Mouse (Mus musculus) heart, embryonic 11.5 days (tissue): ENCODE measurements at regions not wholly inside any gene's neighbourhood (a gene's known extent, or its start where the extent isn't known, plus 50 kb on each side); places are given as distances from the start of the nearest gene placed in this dataset.

Experiments
- ATAC-seq: fragments of 200-750 bp; cut with Nextera tagmentation; replicated peaks from 2 replicates; pipeline ENCODE4 v1.8.0; 2017; ENCODE audit warnings: moderate library complexity; ENCODE audit not compliant: insufficient number of reproducible peaks, low FRiP score, low TSS enrichment
- H3K27ac ChIP-seq: fragments of 300-500 bp; sonication (generic); 2 replicates; pipeline ENCODE4 v1.5.1; 2014; ENCODE audit warnings: mild to moderate bottlenecking, low read depth, low read length
- H3K27me3 ChIP-seq: fragments of 300-500 bp; sonication (generic); 2 replicates; pipeline ENCODE4 v1.6.1; 2014; ENCODE audit warnings: mild to moderate bottlenecking, low read length, mixed read lengths; ENCODE audit not compliant: control insufficient read depth, insufficient read depth
- H3K36me3 ChIP-seq: fragments of 300-500 bp; sonication (generic); 2 replicates; pipeline ENCODE4 v1.6.1; 2014; ENCODE audit warnings: mild to moderate bottlenecking, low read length, moderate library complexity, mixed read lengths; ENCODE audit not compliant: control insufficient read depth, insufficient read depth
- H3K4me1 ChIP-seq: fragments of 300-500 bp; sonication (generic); 2 replicates; pipeline ENCODE4 v1.6.1; 2014; ENCODE audit warnings: low read length; ENCODE audit not compliant: control insufficient read depth, insufficient read depth
- H3K4me2 ChIP-seq: fragments of 300-500 bp; sonication (generic); 2 replicates; pipeline ENCODE4 v1.6.1; 2014; ENCODE audit warnings: mild to moderate bottlenecking, moderate library complexity
- H3K4me3 ChIP-seq: fragments of 300-500 bp; sonication (generic); 2 replicates; pipeline ENCODE4 v1.5.1; 2014; ENCODE audit warnings: low read depth, low read length
- H3K9ac ChIP-seq: fragments of 300-500 bp; sonication (generic); 2 replicates; pipeline ENCODE4 v1.6.1; 2014; ENCODE audit warnings: mild to moderate bottlenecking, low read depth, low read length, moderate library complexity
- H3K9me3 ChIP-seq: fragments of 300-500 bp; sonication (generic); replicated peaks from 2 replicates; pipeline ENCODE4 v1.6.1; 2016; ENCODE audit warnings: low read length; ENCODE audit not compliant: control insufficient read depth
- WGBS: fragments of 180-500 bp; shearing (Covaris S2); extraction: QIAGEN DNeasy Blood & Tissue Kit; methylation state at CpG from one replicate; pipeline ENCODE4 v1.1.7; 2014; ENCODE audit not compliant: insufficient replicate concordance; 5-methylcytosine and 5-hydroxymethylcytosine counted together

DNA sequence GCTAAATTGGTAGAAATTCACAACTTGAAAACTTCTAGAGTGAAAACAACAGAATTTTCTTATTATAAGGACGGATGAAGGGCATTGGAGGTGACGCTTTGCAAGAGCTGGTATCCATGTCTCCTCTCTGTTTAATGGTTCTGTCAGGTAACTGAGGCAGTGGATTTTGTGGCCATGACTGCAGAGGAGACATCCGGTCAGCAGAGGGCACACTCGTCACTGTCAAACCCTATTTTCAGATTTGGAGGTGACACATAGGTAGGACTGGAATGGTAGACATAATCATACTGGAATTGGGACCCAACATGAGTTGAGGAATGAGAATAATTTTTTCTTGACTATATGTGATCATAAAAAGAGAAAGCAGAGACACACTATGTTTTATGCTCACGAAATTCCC, 98.7 kb upstream of the Zic3 start:
- Histone ChIP-seq H3K27me3 (peaks cover 27% of the 10 kb centered on the region), H3K4me3 (no peak overlapping the region), H3K36me3 (no peaks in the 10 kb centered on the region), H3K4me2 (no peak overlapping the region), H3K9me3 (no peaks in the 10 kb centered on the region), H3K9ac (no peak overlapping the region), H3K4me1 (no peaks in the 10 kb centered on the region), H3K27ac (no peak overlapping the region)
- WGBS, result 30% methylated on average over 5 of the region's 5 CpGs
- ATAC-seq, result no peak

DNA sequence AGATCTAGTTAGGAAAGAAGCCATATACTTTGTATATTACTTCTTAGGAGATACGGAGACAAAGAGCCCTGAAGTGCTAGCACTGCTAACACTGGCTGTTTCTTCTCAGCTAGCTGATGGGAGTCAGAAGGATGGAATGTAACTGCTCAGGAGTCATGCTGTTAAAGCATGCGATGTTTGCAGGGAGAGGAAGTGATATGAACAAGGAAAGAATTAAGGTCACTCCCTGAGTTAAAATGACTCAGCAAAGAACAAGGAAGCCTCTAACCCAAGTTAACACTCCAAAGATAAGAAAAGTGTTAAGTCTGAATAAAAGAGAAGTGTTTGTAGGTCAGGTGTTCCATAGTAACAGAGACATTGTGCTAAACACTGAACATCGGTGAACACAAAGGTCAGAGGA, 86.9 kb upstream of the Zic3 start:
- no peak for ATAC-seq
- 42% methylated on average over 3 of the region's 3 CpGs for WGBS
- Histone ChIP-seq H3K27ac (no peak overlapping the region), H3K27me3 (no peaks in the 10 kb centered on the region), H3K4me2 (no peak overlapping the region), H3K36me3 (no peaks in the 10 kb centered on the region), H3K4me1 (no peaks in the 10 kb centered on the region), H3K4me3 (no peak overlapping the region), H3K9ac (no peak overlapping the region), H3K9me3 (no peaks in the 10 kb centered on the region)

DNA sequence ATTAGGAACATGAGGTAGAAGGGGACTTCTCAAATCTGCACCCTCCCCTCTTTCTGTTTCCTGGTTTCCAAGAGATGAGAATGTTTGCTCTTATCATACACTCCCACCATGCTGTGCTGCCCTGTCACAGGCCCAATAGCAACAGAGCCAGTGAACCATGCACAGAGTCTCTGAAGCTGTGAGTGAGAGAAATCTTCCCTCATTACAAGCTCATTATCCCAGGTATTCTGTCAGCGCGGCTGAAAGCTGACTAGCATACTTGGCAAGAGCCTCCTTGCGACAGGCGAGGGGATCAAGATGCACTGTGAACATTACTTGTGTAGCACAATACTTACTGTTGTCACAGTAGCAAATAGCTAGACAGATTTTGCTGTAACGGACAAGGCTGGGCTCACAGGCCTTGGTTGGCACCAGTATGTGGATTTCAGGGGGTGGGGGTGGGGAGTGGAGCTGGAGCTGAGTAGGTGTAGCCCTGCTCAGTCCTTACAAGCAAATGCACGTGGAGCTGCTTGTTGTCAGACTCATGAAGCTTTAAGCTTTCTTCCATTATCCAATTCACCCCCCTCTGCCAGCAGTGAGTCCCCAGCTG, 84.2 kb upstream of the Zic3 start:
- Histone ChIP-seq H3K36me3 (no peaks in the 10 kb centered on the region), H3K27ac (no peak overlapping the region), H3K27me3 (no peaks in the 10 kb centered on the region), H3K9me3 (no peaks in the 10 kb centered on the region), H3K4me3 (no peak overlapping the region), H3K4me1 (no peaks in the 10 kb centered on the region), H3K9ac (no peak overlapping the region), H3K4me2 (no peak overlapping the region)
- WGBS, result 47% methylated on average over 6 of the region's 6 CpGs
- ATAC-seq, result no peak

DNA sequence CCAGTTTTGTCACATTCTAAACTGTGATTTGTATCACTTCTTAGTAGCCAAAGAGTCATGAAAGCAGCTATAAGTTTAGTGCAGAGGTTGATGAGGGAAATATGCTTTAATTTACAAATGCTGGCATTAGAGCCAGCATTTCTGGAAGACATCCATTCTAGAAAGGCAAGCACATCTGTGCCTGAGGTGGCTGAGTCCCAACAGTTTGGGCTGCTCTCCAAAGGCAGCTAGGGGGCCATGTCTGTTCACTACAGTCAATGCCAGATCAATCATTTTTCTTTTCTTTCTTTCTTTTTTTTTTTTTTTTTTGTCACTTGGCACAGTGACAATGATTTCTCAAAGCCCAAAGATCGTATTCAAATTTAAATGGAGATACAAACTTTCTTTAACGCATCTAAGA, 71.6 kb upstream of the Zic3 start:
- Histone ChIP-seq H3K9me3 (no peaks in the 10 kb centered on the region), H3K4me1 (no peaks in the 10 kb centered on the region), H3K36me3 (no peaks in the 10 kb centered on the region), H3K27ac (no peak overlapping the region), H3K9ac (no peak overlapping the region), H3K27me3 (no peaks in the 10 kb centered on the region), H3K4me2 (no peak overlapping the region), H3K4me3 (no peak overlapping the region)
- no peak for ATAC-seq
- whole genome bisulfite sequencing, result 50% methylated on average over 2 of the region's 2 CpGs

DNA sequence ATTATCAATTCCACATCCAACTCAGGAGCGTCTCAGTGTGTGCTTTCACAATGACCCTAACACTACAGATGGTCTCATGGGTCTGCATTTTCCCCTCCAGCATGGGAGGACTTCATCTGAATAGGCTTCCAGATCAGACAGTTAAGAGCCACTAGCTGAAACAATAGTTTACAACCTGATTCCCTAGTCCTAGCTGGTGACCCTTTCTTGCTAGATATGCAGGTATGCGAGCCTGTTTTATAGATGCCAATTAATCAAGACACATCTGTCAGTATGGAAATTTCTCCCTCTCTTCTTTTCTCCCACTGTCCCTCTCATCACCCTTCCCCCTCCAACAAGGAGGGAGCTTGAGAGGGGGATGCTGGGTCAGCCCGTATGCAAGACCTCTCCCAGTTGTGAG, 71.2 kb upstream of the Zic3 start:
- Histone ChIP-seq H3K4me2 (no peak overlapping the region), H3K4me3 (no peak overlapping the region)
- 45% methylated on average over 3 of the region's 3 CpGs for WGBS

DNA sequence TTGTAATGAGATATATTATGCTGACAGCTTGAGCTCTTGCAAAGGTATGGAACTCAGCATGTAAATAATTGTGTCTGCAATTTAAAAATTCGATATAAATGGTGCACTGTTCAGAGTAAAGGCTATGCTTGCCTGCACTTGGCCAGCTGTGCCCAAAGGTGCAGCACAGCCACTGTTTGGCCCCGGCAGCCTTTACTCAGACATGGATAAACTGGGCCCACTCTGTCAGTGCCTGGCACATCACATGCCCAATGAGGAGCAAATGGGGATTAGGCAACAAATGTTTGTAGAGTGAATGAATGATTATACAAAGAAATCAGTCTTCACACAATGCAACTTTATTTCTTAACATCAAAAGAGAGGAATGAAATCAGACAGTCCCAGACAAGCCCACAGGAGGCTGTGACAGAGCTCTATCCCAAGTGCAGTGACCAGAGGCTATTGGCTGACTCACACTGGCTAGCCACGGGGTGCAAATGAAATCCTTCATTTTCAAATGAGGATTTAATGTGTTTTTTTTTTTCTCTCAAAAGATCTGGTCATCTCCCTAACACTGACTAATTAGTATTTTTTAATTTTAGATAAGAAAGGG, 67.8 kb upstream of the Zic3 start:
- H3K27ac ChIP-seq, result no peak overlapping the region
- H3K27me3 ChIP-seq, result no peaks in the 10 kb centered on the region
- no peak overlapping the region for H3K9ac ChIP-seq
- H3K4me1 ChIP-seq, result no peaks in the 10 kb centered on the region
- H3K9me3 ChIP-seq, result no peaks in the 10 kb centered on the region
- no peak overlapping the region for H3K4me2 ChIP-seq
- H3K36me3 ChIP-seq, result no peaks in the 10 kb centered on the region
- ATAC-seq, result no peak
- H3K4me3 ChIP-seq, result no peak overlapping the region
- WGBS, result 28% methylated on average over 3 of the region's 3 CpGs

More for the DNA sequence above, 71.2 kb upstream of the Zic3 start:
- Histone ChIP-seq H3K27ac (no peak overlapping the region), H3K9me3 (no peaks in the 10 kb centered on the region), H3K36me3 (no peaks in the 10 kb centered on the region), H3K9ac (no peak overlapping the region), H3K27me3 (no peaks in the 10 kb centered on the region), H3K4me1 (no peaks in the 10 kb centered on the region)
- ATAC-seq, result no peak
